Mouse (Mus musculus) heart, postnatal 0 days (tissue): ENCODE measurements at regions not wholly inside any gene's neighbourhood (a gene's known extent, or its start where the extent isn't known, plus 50 kb on each side); places are given as distances from the start of the nearest gene placed in this dataset.

ENCODE experiments used
- CTCF ChIP-seq: IDR thresholded peaks from 2 replicates; pipeline ENCODE4 v1.5.1; 2016; ENCODE audit warnings: antibody characterized with exemption, control low read depth, low read depth
- EP300 ChIP-seq: IDR thresholded peaks from 2 replicates; pipeline ENCODE4 v1.6.1; 2016; ENCODE audit warnings: antibody characterized with exemption, low read depth

DNA sequence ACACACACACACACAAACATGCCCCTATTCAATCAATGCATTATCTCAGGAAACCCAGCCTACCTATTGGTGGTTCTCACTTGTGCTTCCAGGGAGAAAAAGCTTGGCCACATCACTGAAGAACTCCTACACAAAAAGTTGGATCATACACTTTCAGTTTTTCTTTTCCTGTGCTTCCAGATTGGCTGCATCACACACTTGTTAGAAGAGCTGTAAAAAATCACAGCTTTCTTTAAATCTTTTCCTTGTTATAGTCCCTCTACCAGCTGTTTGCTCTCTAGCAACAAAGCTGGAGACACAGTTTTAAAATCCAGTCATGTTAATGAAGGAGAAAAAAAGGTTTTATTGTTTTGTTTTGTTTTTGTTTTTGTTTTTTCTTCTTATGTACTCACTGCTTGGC, 356.7 kb downstream of the Rprm start:
- no peak for TF ChIP-seq CTCF
- no peak for TF ChIP-seq EP300
